In genomic region chr7:16995345-16995744, GRCm38 (mm10) we compare ENCODE assay signal across 9 mouse cellular contexts. TPM values are rescaled to one million over a fixed set of nuclear protein-coding genes. Genes with fewer than 3 reads are reported as not detected.
DNase-seq lines count a peak whose midpoint lies in the region; ATAC-seq lines count a peak whose summit lies in the region.
"Had no signal": no experiment of that assay in that cellular context is flagged by ENCODE, and none has a peak within 500 bp of the region (broad histone marks: within the 10 kb centered on the region; RNA-seq: fewer than 3 reads in every experiment).

No protein-coding gene starts in this region.

- no peaks in the 10 kb centered on the region for H3K27me3 ChIP-seq in heart, embryonic 16.5 days (ENCODE audit: control insufficient read depth, insufficient read depth, low read length)
- no peaks in the 10 kb centered on the region for H3K27me3 ChIP-seq in embryonic facial prominence, embryonic 12.5 days
- no peaks in the 10 kb centered on the region for H3K27me3 ChIP-seq in hindbrain, embryonic 16.5 days (replicated peaks; ENCODE audit: control insufficient read depth, insufficient read depth, low read length)
- no peaks in the 10 kb centered on the region for H3K27me3 ChIP-seq in midbrain, embryonic 12.5 days

- H3K27ac ChIP-seq in heart, embryonic 16.5 days (ENCODE audit: low read length): peak overlapping the region; percentile 94
- no peak overlapping the region for H3K27ac ChIP-seq in embryonic facial prominence, embryonic 12.5 days
- H3K27ac ChIP-seq in hindbrain, embryonic 16.5 days (ENCODE audit: low read depth, low read length): no peak overlapping the region
- H3K27ac ChIP-seq in midbrain, embryonic 12.5 days (replicated peaks): peak overlapping the region; percentile 20; the same call in 1 of the 2 replicates

- WGBS in heart, embryonic 16.5 days: 75% methylated on average over 4 of the region's 4 CpGs
- 92% methylated on average over 4 of the region's 4 CpGs for WGBS in embryonic facial prominence, embryonic 12.5 days
- 62% methylated on average over 4 of the region's 4 CpGs for WGBS in hindbrain, embryonic 16.5 days
- 88% methylated on average over 4 of the region's 4 CpGs for WGBS in midbrain, embryonic 12.5 days

- no peaks in the 10 kb centered on the region for H3K9me3 ChIP-seq in heart, embryonic 16.5 days (replicated peaks; ENCODE audit: control insufficient read depth, low read length)
- no peaks in the 10 kb centered on the region for H3K9me3 ChIP-seq in embryonic facial prominence, embryonic 12.5 days
- H3K9me3 ChIP-seq in hindbrain, embryonic 16.5 days (ENCODE audit: control insufficient read depth, low read length): no peaks in the 10 kb centered on the region
- H3K9me3 ChIP-seq in midbrain, embryonic 12.5 days: no peaks in the 10 kb centered on the region

- H3K4me2 ChIP-seq in heart, embryonic 16.5 days (ENCODE audit: low read depth, low read length): peak overlapping the region; percentile 90
- peak overlapping the region; percentile 72 for H3K4me2 ChIP-seq in embryonic facial prominence, embryonic 12.5 days (replicated peaks)
- peak overlapping the region; percentile 55 for H3K4me2 ChIP-seq in hindbrain, embryonic 16.5 days (ENCODE audit: low read length)
- H3K4me2 ChIP-seq in midbrain, embryonic 12.5 days (replicated peaks): peak overlapping the region; percentile 59

- H3K4me3 ChIP-seq in heart, embryonic 16.5 days (ENCODE audit: low read length): peak overlapping the region; percentile 78
- peak overlapping the region; percentile 69 for H3K4me3 ChIP-seq in embryonic facial prominence, embryonic 12.5 days
- peak overlapping the region; percentile 39; the same call in 1 of the 2 replicates for H3K4me3 ChIP-seq in hindbrain, embryonic 16.5 days (ENCODE audit: low read length)
- H3K4me3 ChIP-seq in midbrain, embryonic 12.5 days: peak overlapping the region; percentile 47

- ATAC-seq in heart, embryonic 16.5 days (replicated peaks; ENCODE audit: extremely low read depth, insufficient read depth, low FRiP score): no peak
- no peak for ATAC-seq in embryonic facial prominence, embryonic 12.5 days (ENCODE audit: insufficient number of reproducible peaks, insufficient read depth, low FRiP score, low TSS enrichment)
- ATAC-seq in hindbrain, embryonic 16.5 days: no peak
- no peak for ATAC-seq in midbrain, embryonic 12.5 days (ENCODE audit: low FRiP score, low read depth)

- DNase-seq in heart, adult 9 months (ENCODE audit: low spot score in 2 of 2): no peak
- DNase-seq in cerebellum, postnatal 10 days: no peak
- no peak for DNase-seq in adrenal gland, postnatal 10 days
- DNase-seq in cerebellum, postnatal 36 days: no peak

- H3K9ac ChIP-seq in heart, embryonic 16.5 days (ENCODE audit: low read length): peak overlapping the region; percentile 87
- peak overlapping the region; percentile 77 for H3K9ac ChIP-seq in embryonic facial prominence, embryonic 12.5 days
- peak overlapping the region; percentile 62; the same call in 1 of the 2 replicates for H3K9ac ChIP-seq in hindbrain, embryonic 16.5 days (ENCODE audit: low read depth, low read length)
- peak overlapping the region; percentile 66; the same call in 1 of the 2 replicates for H3K9ac ChIP-seq in midbrain, embryonic 12.5 days (replicated peaks)

- peaks cover 63% of the 10 kb centered on the region for H3K4me1 ChIP-seq in heart, embryonic 16.5 days (ENCODE audit: control insufficient read depth, insufficient read depth, low read length)
- peaks cover 52% of the 10 kb centered on the region for H3K4me1 ChIP-seq in embryonic facial prominence, embryonic 12.5 days
- H3K4me1 ChIP-seq in hindbrain, embryonic 16.5 days (ENCODE audit: control insufficient read depth, insufficient read depth, low read depth, low read length): peaks cover 13% of the 10 kb centered on the region
- peaks cover 55% of the 10 kb centered on the region for H3K4me1 ChIP-seq in midbrain, embryonic 12.5 days

- peaks cover 25% of the 10 kb centered on the region for H3K36me3 ChIP-seq in heart, embryonic 16.5 days (ENCODE audit: control insufficient read depth, insufficient read depth)
- peaks cover 24% of the 10 kb centered on the region for H3K36me3 ChIP-seq in embryonic facial prominence, embryonic 12.5 days
- no peaks in the 10 kb centered on the region for H3K36me3 ChIP-seq in hindbrain, embryonic 16.5 days (ENCODE audit: control insufficient read depth, insufficient read depth, low read length)
- H3K36me3 ChIP-seq in midbrain, embryonic 12.5 days: peaks cover 7% of the 10 kb centered on the region; the same call in 1 of the 2 replicates

RNA-seq across cellular contexts. Expression of gene Ccdc8, which starts 2.8 kb away (rescaled TPM):
- polyA plus RNA-seq in heart, embryonic 16.5 days (2015; fragmentation: Nextera tagmentation; extraction: Ambion mirVana): 45.1 and 47.4 TPM in 2 replicates
- 21.6 and 26.2 TPM in 2 replicates for polyA plus RNA-seq in embryonic facial prominence, embryonic 12.5 days (2016; fragmentation: Nextera tagmentation; extraction: Ambion mirVana)
- polyA plus RNA-seq in hindbrain, embryonic 16.5 days (2015; fragmentation: Nextera tagmentation; extraction: Ambion mirVana): 7.9 and 9.9 TPM in 2 replicates
- polyA plus RNA-seq in midbrain, embryonic 12.5 days (2016; fragmentation: Nextera tagmentation; extraction: Ambion mirVana): 7.0 and 12.6 TPM in 2 replicates
- 10 to 100 TPM; 16.2 to 21.2 TPM for total RNA-seq in adrenal gland, postnatal 10 days (2021)

RNA-seq across cellular contexts. Expression of gene Gm42372, which starts 12.5 kb away (rescaled TPM):
- polyA plus RNA-seq in heart, embryonic 16.5 days (2015; fragmentation: Nextera tagmentation; extraction: Ambion mirVana): 0.07 and 0.09 TPM in 2 replicates
- 0.36 and 0.41 TPM in 2 replicates for polyA plus RNA-seq in embryonic facial prominence, embryonic 12.5 days (2016; fragmentation: Nextera tagmentation; extraction: Ambion mirVana)
- polyA plus RNA-seq in hindbrain, embryonic 16.5 days (2015; fragmentation: Nextera tagmentation; extraction: Ambion mirVana): 5.7 and 7.4 TPM in 2 replicates
- polyA plus RNA-seq in midbrain, embryonic 12.5 days (2016; fragmentation: Nextera tagmentation; extraction: Ambion mirVana): 1.7 and 1.8 TPM in 2 replicates
- total RNA-seq in adrenal gland, postnatal 10 days (2021): 1 to 10 TPM; 1.3 to 1.8 TPM

RNA-seq across cellular contexts. Expression of gene Ppp5c, which starts 32.4 kb away (rescaled TPM):
- polyA plus RNA-seq in heart, embryonic 16.5 days (2015; fragmentation: Nextera tagmentation; extraction: Ambion mirVana): 105 and 108 TPM in 2 replicates
- polyA plus RNA-seq in embryonic facial prominence, embryonic 12.5 days (2016; fragmentation: Nextera tagmentation; extraction: Ambion mirVana): 110 TPM in 2 replicates
- polyA plus RNA-seq in hindbrain, embryonic 16.5 days (2015; fragmentation: Nextera tagmentation; extraction: Ambion mirVana): 132 and 138 TPM in 2 replicates
- 102 TPM in 2 replicates for polyA plus RNA-seq in midbrain, embryonic 12.5 days (2016; fragmentation: Nextera tagmentation; extraction: Ambion mirVana)
- 10 to 100 TPM; 81.5 to 90.1 TPM for total RNA-seq in adrenal gland, postnatal 10 days (2021)

RNA-seq across cellular contexts. Expression of gene Pnmal1, which starts 35.9 kb away (rescaled TPM):
- 0.09 TPM in 2 replicates for polyA plus RNA-seq in heart, embryonic 16.5 days (2015; fragmentation: Nextera tagmentation; extraction: Ambion mirVana)
- 2.8 and 3.6 TPM in 2 replicates for polyA plus RNA-seq in embryonic facial prominence, embryonic 12.5 days (2016; fragmentation: Nextera tagmentation; extraction: Ambion mirVana)
- polyA plus RNA-seq in hindbrain, embryonic 16.5 days (2015; fragmentation: Nextera tagmentation; extraction: Ambion mirVana): 57.4 and 58.3 TPM in 2 replicates
- 28.8 and 34.8 TPM in 2 replicates for polyA plus RNA-seq in midbrain, embryonic 12.5 days (2016; fragmentation: Nextera tagmentation; extraction: Ambion mirVana)
- total RNA-seq in adrenal gland, postnatal 10 days (2021): 1 to 10 TPM; 4.5 to 5.1 TPM

RNA-seq across cellular contexts. Expression of gene Pnmal2, which starts 50.9 kb away (rescaled TPM):
- 5.6 and 6.0 TPM in 2 replicates for polyA plus RNA-seq in heart, embryonic 16.5 days (2015; fragmentation: Nextera tagmentation; extraction: Ambion mirVana)
- 15.9 and 16.6 TPM in 2 replicates for polyA plus RNA-seq in embryonic facial prominence, embryonic 12.5 days (2016; fragmentation: Nextera tagmentation; extraction: Ambion mirVana)
- polyA plus RNA-seq in hindbrain, embryonic 16.5 days (2015; fragmentation: Nextera tagmentation; extraction: Ambion mirVana): 143 and 146 TPM in 2 replicates
- 49.3 and 55.3 TPM in 2 replicates for polyA plus RNA-seq in midbrain, embryonic 12.5 days (2016; fragmentation: Nextera tagmentation; extraction: Ambion mirVana)
- 10 to 100 TPM; 18.3 to 23.9 TPM for total RNA-seq in adrenal gland, postnatal 10 days (2021)
- total RNA-seq: common myeloid progenitor, adult 5-6 weeks had no signal

Comparison
In these comparisons a context has a peak if more than half of its experiments do, and no peak if none do; other contexts are left out.
1. H3K27ac ChIP-seq: peak in heart, embryonic 16.5 days (single experiment) and midbrain, embryonic 12.5 days (single experiment); none in embryonic facial prominence, embryonic 12.5 days (single experiment) and hindbrain, embryonic 16.5 days (single experiment).
2. Peak in every context shown above with its lines, with median percentiles within 50 percentile points of each other: H3K4me2 ChIP-seq, H3K4me3 ChIP-seq and H3K9ac ChIP-seq.